Mouse (Mus musculus) lung, adult 18-20 months (tissue): Measurements from ENCODE around the gene Ccr8.
"Not testable (repeated sequence)": the region's sequence is repeated elsewhere in the genome, so short reads cannot be mapped to it uniquely, and the experiment has no call there.

Source experiments
- DNase-seq, 2 experiments: peaks; one replicate each; pipeline ENCODE4 v3.0.0; 2022; ENCODE audit warnings: mixed read lengths in 2 of 2

The Ccr8 gene

DNA sequence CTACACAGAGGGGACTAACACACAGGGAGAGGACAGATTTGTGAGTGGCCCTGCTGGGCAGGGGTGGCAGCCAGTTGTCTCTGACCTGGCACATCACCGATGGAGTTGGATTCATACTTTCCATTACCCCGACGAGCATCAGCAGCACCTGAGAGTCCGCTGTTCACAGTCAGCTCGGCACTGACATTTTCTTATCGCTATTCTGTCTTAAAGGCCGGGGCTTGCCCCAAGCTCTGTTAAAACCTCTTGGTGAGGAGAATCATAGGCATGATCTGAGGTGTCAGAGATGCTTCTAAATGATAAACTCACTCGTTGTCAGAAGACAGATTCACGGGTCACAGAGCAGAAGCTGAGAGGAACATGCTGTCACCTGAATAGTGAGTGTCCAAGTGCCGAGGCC, 828 bp upstream of the Ccr8 start:
- no peak for DNase-seq

DNA sequence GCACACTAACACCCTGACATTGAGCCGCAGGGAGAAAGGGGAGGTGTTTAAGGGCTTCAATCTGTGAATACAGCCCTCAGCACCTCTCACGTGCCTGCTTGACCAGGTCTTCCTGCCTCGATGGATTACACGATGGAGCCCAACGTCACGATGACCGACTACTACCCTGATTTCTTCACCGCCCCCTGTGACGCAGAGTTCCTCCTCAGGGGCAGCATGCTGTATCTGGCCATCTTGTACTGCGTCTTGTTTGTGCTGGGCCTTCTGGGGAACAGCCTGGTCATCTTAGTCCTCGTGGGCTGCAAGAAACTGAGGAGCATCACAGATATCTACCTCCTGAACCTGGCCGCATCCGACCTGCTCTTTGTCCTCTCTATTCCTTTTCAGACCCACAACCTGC, 1.8 kb downstream of the Ccr8 start:
- no peak for DNase-seq

DNA sequence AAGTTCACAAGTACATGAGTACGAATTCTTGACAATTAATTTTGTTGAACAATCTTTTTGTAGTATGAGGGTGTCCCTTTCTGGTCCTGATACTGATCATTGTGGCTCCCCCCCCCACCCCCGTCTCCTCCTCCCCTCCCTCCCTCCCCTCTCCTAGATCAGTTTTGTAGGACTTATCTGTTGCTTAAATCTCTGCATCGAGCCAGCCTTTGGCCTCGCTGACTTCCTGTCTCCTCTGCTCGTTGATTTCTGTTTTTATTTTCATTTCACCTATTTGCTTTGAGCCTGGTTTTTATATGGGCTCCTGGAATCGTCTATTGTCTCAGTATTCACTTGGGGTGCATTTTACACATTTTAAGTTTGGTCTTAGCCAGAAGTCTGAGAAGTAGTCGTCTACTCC, 4.0 kb downstream of the Ccr8 start:
- DNase-seq, result no peak

DNA sequence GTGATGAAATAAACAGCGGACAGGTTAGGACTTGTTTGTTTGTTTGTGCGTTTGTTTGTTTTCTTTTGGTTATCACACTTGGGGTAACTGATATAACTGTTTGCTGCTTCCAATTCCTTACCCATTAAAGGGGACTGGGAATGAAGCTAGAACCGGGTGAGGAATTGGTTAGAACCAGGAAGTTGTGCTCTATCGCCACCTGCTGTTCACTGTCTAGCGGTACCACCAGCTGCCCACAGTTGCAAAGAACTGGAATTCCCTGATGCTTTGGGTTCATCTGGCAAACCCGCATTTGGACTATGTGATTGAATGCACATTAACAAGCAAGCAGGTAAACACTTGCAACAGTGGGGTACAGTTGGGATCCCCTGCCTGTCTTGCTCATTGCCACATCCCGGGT, 6.8 kb downstream of the Ccr8 start:
- peak in 1 of 2 experiments; percentile 39 for DNase-seq

DNA sequence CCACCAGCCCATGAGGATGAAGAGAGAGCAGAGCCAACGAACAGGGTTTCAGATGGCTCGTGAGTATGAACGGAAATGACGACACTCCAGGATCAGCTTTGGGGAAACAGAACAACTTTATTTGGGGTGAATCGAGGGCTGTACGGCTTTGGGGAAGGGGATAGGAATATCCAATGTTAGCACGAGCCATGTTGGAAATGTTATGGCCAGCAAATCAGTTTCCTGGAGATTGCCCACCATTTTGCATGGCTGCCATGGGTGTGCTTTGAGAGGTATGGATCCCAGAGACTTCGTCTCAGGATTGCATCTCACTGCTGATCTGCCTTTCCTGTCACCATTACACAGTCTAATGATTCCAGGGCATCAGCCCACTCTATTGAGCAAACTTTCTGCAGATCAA, 7.4 kb downstream of the Ccr8 start:
- no peak for DNase-seq

DNA sequence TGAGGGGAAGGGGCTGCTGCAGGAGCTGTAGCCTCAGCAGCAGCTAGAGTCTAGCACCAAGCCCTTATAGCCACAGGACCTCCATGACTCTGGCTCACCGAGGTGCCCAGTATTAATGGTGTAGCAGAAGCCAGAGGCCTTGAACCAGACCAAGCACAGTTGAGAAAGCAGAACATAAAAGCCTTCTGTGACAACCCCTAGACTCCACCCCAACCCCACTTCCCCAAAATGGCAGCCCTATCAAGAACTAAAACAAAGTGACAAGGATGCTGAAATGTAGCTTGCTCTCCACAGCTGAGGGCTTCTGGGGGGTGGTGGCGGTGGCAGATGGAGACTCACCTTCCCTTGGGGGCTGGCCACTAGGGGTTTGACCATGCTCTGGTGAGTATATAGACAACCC, 9.3 kb downstream of the Ccr8 start:
- no peak for DNase-seq

DNA sequence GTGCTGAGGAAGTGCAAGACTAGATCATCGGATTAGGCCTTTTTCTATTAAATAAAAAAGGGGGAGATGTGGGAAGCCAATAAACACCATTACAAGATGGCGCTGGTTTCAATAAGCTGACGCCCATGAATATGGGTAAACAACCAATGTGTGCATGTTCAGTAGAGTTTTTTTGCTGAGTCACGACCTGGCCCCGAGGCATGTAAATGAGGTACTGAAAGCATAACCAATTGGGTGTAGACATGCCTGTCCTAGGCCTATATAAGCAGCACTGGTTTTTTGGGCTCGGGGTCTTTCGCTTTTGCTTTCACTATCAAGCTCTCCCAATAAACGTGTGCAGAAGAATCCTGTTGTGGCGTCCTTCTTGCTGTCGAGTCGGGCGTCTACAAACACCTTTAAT, 17.0 kb downstream of the Ccr8 start:
- not testable (repeated sequence) for DNase-seq

DNA sequence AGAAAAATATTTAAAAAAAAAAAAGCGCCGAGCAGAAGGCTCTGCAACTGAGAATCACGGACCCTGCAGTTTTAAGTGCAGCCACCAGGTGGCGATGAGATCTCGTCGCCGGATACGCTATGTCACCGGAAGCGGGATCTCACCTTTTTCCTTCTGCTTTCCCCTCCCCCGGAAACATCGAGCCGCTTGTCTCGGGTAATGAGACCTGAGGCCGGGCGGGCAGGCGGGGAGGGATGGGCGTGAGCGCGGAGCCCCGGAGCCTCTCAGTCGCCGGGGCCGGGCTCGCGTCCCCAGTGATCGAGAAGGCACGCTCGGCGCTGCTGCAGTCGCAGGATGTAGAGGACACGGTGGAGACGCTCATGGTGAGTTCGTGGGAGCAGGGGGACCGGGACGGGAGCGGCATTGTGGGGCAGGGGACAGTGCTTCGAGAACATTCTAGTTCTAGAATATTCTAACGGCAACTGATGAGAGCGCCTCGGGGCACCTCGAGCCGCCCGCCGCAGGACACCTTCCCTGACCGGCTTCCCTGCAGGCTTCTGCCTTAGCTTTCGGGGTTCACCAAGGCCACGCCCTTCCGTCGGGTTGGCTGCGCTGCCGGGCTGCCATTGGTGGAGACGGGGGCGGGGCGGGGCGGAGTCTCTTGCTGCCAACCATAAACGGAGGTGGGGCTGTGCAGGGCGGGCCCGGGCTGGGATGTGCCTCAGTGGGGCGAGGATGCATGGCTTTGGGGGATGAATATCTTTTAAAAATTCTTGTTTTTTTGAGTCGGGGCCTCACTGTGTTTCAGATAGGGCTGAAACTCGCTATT, 18.5 kb downstream of the Ccr8 start, which contains the start of gene Slc25a38:
Slc25a38 (plus strand) TSS at position 164 of the 808 bp plus-strand sequence.
- DNase-seq, result peak; percentile 94 to 96

DNA sequence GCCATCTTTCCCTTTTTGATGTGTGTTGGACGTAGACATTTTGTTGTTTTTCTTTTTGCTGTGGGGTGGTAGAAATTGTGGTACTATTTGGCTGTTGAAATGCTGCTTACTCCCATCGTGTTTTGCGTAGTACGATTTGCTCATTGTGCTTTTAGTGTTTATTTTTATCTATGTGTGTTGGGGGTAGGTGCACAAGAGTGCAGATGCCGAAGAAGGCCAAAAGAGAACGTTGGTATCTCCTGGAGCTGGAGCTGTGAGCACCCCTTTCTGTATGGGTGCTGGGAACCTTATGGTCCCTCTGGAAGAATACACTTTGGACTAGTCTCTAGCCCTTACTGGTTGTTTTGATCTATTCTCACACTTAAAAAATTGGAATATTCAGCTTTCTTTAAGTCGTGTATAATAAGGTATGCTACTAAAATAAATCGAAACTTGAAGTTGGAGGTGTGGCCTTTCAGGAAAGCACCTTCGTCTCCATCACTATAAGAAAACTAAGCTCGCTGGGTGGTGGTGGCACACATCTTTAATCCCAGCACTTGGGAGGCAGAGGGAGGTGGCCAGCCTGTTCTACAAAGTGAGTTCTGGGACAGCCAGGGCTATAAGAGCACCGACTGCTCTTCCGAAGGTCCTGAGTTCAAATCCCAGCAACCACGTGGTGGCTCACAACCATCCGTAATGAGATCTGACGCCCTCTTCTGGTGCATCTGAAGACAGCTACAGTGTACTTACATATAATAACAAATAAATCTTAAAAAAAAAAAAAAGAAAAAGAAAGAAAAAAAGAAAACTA, 19.4 kb downstream of the Ccr8 start:
- DNase-seq, result no peak

DNA sequence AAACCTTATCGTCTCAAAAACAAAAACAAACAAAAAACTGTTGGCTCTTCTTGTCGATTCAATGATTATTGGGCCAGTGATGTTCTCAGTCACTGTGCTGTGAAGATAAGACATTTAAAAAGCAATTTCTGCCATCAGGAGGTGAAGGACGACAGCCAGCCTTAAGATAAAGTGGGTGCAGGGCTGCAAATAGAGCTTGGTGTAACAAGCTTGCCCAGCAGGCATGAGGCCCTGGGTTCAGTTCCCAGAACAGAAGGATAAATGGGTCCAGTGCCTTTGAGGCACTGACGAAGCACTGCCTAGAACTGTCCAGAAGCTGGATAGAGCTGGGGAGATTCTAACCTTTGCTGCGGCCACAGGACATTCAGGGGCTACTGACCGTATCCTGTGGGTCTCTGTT, 20.6 kb downstream of the Ccr8 start:
- DNase-seq, result no peak

DNA sequence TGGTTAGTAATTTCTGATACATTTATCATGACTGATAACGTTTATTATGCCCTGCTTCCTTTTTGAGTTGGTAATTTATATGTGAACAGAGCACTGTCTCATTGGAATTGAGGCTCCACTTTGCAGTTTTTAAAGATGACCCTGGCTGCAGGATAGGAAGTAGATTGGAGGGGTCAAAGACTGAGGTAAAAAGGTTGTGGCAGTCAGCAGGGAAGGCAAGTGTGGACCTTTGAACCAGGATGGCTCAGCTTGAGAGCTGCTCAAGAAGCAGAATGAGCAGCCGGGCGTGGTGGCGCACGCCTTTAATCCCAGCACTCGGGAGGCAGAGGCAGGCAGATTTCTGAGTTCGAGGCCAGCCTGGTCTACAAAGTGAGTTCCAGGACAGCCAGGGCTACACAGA, 21.5 kb downstream of the Ccr8 start:
- DNase-seq, result no peak

DNA sequence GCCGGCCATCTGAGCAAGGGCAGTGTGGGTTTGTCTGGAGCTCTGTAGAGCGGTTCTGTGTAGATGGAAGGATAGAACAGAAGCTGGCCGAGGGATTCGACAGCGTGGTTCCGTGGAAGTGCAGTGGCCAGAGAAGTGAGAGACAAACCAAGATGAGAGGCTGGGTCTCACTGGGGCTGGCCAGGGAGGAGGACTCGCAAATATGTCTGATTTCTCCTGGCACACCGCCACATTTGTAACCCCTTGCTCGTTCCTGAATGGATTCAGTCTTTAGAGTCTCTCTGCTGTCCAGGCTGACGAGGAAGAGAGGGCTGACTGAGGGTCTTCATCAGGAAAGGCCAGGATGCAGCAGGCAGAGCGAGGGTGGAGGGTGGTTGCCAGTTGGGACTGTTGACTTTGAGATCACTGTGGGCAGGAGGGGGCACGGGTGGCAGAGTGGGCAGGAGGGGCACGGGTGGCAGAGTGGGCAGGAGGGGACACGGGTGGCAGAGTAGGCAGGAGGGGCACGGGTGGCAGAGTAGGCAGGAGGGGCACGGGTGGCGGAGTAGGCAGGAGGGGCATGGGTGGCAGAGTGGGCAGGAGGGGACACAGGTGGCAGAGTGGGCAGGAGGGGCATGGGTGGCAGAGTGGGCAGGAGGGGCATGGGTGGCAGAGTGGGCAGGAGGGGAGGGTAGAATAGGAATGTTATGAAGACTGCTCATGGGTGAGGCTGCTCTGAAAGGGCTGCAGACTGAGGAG, 22.3 kb downstream of the Ccr8 start:
- no peak for DNase-seq

DNA sequence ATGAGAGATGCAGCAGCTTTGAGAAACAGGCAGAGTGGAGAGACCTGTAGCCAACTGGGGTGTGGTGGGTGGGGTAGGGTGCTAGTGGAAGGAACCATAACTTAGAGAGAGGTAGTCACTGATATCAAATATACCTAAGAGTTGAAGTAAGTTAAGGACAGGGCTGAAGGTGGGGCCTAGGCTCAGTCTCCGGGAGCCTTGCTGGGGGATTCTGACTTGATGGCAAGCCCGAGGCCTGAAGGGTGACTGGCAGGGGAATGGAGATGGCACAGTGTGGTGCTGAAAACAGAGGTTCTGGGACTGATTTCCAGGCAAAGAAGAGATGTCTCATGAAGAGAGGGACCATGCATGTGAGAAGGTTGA, 22.9 kb downstream of the Ccr8 start:
- no peak for DNase-seq

DNA sequence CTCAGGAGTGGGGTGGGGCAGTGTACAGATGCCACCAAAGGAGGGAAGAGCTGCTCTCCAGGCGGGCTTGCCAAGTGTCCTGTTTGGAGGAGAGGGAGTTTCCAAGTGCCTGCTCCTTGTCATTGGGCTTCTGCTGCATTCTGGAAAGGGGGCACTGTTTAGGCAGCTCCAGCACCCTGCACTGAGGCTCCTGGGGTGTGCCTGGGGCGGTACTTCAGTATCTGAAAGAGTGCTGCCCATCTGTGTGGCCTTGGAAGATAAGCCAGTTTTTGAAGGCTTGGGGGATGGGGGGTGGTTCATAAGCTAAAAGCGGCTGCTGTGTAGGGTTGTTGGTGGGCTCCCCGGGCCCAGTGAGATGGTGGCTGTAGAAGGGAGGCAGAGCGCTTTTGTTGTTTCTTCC, 23.7 kb downstream of the Ccr8 start:
- no peak for DNase-seq

DNA sequence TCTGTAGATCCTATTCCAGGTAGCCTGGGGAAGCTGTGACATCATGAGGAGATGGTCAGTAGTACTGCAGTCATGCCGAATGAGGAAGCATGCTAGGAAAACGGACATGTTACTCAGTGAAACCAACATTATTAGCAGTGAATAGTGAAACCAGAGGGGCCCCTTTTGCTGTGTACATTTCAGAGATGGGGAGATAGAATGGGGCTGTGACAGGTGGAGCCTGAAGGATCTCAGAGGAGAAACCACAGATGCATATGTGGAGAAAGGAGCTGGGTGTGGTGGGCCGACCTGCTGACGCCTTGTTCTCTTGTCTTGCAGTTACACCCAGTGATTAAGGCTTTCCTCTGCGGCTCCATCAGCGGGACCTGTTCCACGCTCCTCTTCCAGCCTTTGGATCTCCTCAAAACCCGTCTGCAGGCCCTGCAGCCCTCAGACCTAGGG, 24.3 kb downstream of the Ccr8 start:
- DNase-seq, result no peak

DNA sequence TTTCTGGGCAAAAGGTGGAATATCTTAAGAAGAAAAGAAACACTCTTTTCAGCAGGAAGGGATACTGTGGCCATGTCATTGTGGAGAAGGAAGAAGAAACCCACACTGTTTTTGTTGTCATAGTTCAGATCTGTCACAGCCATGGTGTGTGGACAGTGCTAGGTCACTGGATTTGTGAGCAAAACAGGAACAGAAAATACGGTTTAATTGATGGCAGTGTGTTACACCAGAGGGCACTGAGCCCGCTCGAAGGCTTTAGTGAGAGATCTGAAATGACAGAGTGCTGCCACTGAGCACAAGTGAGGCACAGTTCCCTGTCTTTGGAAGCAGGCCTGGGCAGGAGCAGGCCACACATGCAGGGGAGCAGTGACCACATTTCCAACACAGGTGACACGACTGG, 26.3 kb downstream of the Ccr8 start:
- no peak for DNase-seq

DNA sequence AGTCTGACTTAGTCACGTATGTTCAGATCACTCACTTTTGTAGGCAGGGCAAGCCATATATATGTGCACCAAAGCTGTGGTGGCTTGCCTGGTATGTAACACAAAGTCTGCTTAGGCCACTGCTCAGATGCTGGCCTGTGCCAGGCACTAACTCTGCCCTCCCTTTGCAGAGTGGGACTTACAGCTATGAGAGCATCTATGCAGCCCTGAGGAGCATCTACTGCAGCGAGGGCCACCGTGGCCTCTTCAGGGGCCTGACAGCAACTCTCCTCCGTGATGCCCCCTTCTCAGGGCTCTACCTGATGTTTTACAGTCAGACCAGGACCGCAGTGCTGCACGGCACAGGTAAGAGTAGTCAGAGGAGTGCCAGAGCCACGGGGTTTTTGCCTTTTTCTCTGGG, 28.6 kb downstream of the Ccr8 start:
- DNase-seq, result no peak

DNA sequence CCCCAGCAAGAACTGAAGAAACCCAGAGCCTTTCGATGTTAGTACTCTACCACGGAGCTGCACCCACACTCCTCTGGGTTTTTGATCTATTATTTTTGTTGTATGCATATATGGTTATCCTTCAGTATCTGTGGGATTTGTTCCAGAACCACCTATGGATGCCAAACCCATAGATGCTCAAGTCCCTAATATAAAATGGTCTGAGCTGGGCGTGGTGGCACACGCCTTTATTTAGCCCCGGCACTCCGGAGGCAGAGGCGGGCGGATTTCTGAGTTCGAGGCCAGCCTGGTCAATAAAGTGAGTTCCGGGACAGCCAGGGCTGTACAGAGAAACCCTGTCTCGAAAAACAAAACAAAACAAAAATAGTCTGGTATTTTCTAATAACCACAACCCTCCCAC, 35.0 kb downstream of the Ccr8 start:
- no peak for DNase-seq

DNA sequence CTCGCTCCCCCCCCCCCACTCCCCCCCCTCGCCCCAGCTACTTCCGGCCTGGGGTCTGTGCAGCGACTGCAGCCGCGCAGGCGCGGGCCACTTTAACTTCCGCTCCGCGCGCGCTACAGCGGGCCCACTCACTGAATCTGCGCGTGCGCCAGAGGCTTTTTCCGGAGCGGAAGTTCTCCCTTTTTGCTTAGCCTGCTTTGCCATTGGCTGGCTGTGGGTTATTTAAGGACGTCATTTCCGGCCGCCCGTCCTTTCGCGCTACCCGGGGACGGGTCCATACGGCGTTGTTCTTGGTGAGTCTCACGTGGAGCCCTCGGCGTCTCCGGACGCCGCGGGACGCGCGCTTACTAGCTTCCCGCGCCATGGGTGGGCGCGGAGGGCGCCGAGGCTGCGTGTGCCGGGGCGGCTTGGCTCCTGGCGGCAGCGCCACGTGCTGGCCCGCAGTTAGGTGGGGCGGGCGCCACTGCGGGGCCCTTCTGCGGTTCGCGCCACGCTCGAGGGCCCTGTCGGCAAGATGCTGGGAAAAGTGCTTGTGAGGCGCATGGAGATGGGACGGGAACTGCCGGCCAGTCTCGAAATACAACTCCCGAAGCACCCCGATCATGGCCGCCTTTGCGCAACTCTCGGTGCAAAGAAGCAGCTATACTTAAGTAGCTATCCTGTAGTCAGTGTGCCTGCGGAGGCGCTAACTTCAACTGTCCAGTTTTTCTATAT, 35.8 kb downstream of the Ccr8 start, which contains the start of gene Rpsa:
Rpsa (plus strand) TSS at position 152 of the 714 bp plus-strand sequence.
- peak; percentile 97 for DNase-seq

DNA sequence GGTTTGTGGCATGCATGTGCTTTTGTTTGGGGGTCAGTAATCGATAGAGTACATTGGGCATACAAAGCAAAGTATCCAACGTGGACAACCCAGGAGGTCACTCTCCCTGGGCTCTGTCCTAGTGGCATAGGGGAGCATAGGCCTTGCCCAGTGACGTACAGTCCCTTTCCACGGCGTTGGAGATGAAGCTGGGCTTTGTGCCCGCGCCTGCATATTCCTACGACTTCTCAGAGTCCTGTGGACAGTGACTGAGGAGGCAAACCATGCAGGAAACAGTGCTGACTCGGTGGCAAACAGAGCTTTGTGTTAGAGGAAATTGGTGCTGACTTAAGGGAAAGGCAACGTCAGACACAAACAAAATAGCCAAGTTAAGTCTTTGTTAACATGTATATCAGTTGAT, 37.4 kb downstream of the Ccr8 start:
- no peak for DNase-seq

DNA sequence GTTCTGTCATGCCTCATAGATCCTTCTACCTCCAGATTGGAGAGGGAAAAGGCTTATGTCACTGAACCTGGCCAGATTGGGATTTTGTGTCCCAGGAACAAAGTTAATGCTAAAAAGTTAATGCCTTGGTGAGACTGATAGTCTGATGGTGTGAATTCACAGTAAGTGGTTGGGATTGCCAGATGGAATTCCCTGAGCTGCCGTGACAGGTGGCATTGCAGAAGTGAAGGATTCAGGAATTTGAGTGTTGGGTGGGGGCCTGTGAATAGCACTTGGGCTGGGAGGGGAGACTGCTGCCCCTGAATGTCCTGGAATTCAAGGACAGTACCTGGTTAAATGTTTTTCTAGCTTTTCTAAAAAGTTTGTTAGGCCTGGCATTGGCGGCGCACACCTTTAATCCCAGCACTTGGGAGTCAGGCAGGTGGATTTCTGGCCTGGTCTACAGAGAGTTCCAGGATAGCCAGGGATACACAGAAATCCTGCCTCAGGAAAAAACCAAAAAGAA, 39.9 kb downstream of the Ccr8 start:
- DNase-seq, result no peak

DNA sequence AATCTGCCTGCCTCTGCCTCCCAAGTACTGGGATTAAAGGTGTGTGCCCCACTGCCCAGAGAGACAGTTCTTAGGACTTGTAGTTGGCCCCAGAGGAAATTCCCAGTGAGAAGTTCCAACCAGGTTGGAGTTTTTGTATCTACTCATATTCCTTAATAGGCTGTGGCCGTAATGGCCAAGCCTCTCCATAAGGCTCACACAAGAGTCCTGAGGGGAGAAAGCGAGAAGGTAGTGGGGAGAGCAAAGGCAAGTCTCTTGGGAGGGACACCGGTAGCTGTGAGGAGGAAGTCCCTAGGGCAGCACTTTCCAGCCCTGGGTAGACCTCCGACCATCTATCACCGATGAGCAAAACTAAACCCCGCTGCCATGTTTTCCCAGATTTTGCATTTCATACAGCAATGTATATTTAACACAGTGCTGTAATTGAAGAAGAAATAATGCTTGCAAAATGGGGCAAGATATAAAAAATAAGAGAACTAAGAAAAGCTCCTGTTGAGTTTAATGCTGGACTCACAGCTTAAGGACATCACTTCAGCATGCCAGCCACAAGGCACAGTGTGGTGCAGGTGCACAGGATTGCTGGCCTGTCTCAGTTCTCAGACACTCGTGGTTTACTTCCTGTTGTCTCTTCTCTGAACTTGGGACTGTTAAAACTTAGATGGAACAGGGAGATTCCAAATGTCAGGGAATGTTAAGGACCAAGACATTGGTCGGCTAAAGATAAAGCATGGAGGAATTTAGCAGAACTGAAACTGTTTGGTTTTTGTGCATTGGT, 41.3 kb downstream of the Ccr8 start:
- DNase-seq, result no peak
